Mouse (Mus musculus): ENCODE measurements at regions not wholly inside any gene's neighbourhood (a gene's known extent, or its start where the extent isn't known, plus 50 kb on each side); places are given as distances from the start of the nearest gene placed in this dataset.

GRCm38 (mm10) chr19:28176821-28177220 lies 165.9 kb upstream of the Rfx3 start:
- TF ChIP-seq CTCF (IDR thresholded peaks at IDR 0.05; ENCODE audit: insufficient read depth, low read depth, low read length) = no peak
- no peak for TF ChIP-seq POLR2A (IDR thresholded peaks at IDR 0.05; ENCODE audit: insufficient read depth, low read depth, low read length)
